Mouse (Mus musculus) C3H10T1/2 (cell line): ENCODE measurements around the gene Smco2. TPM values are rescaled to one million over a fixed set of nuclear protein-coding genes. Genes with fewer than 3 reads are reported as not detected.

ENCODE experiments used
- polyA plus RNA-seq, 2 experiments: library from polyadenylated mRNA; unstranded; fragments of >200 nt; fragmentation: generic; extraction: Trizol; gene quantifications; one replicate each; pipeline ENCODE4 v1.2.1; 2012; ENCODE audit warnings: missing spikeins in 2 of 2

Smco2 gene
- under 1 TPM in 1 of 2 experiments, not detected in 1; 0.06 TPM for polyA plus RNA-seq

GRCm38 (mm10) chr6:146850050-146850449 is at the start of gene Smco2:
Smco2 (plus strand) TSS chr6:146850104.

GRCm38 (mm10) chr6:146887958-146888659 is 38.2 kb downstream of the Smco2 start, which contains the start of gene Ppfibp1:
Ppfibp1 (plus strand) TSS chr6:146888487.

Other genes starting within 250 kb of the Smco2 start
- gene Med21, start 207.6 kb upstream of the Smco2 start, polyA plus RNA-seq = 10 to 100 TPM in 1 of 2 experiments, 1 to 10 TPM in 1; 4.0 to 35.7 TPM
- gene Tm7sf3, start 207.3 kb upstream of the Smco2 start, polyA plus RNA-seq = 10 to 100 TPM in 1 of 2 experiments, 1 to 10 TPM in 1; 2.2 to 16.2 TPM
- 1 to 10 TPM in 1 of 2 experiments, under 1 TPM in 1; 0.66 to 5.1 TPM for gene Stk38l, start 125.1 kb upstream of the Smco2 start, polyA plus RNA-seq
- 1 to 10 TPM in 1 of 2 experiments, under 1 TPM in 1; 0.59 to 3.3 TPM for gene Arntl2, start 54.0 kb upstream of the Smco2 start, polyA plus RNA-seq
- gene Ppfibp1, start 38.4 kb downstream of the Smco2 start, polyA plus RNA-seq = 10 to 100 TPM in 1 of 2 experiments, 1 to 10 TPM in 1; 2.6 to 24.7 TPM
- gene 1700034J05Rik, start 104.3 kb downstream of the Smco2 start, polyA plus RNA-seq = under 1 TPM in 1 of 2 experiments, not detected in 1; 0.02 TPM
- under 1 TPM; 0.26 to 0.51 TPM for gene Rep15, start 182.5 kb downstream of the Smco2 start, polyA plus RNA-seq
- 10 to 100 TPM; 44.4 to 51.6 TPM for gene Mrps35, start 192.7 kb downstream of the Smco2 start, polyA plus RNA-seq
- gene Mansc4, start 236.9 kb downstream of the Smco2 start, polyA plus RNA-seq = under 1 TPM; 0.08 to 0.42 TPM
- gene Klhl42, start 241.3 kb downstream of the Smco2 start, polyA plus RNA-seq = 1 to 10 TPM; 2.2 to 7.4 TPM